Mouse (Mus musculus) retina, postnatal 1 day (tissue): Measurements from ENCODE around the gene Olfr434.
A peak's percentile ranks its signal among the peaks of the same experiment; 100 is the strongest.
"Not testable (repeated sequence)": the region's sequence is repeated elsewhere in the genome, so short reads cannot be mapped to it uniquely, and the experiment has no call there.

Experiments used
- DNase-seq: peaks from one replicate; pipeline ENCODE4 v3.0.0-alpha.2; 2012

Gene Olfr434

GRCm38 (mm10) chr6:43212873-43213272 is at the start of gene Olfr434:
TSS of gene Olfr434 (plus strand) at chr6:43213021.
- DNase-seq: not testable (repeated sequence)

- no peak for DNase-seq
Measured at GRCm38 (mm10) chr6:43167246-43167645, 45.6 kb upstream of the Olfr434 start.

- no peak for DNase-seq
Measured at GRCm38 (mm10) chr6:43171840-43172239, 41.0 kb upstream of the Olfr434 start, which contains the start of gene Olfr13. TSS of gene Olfr13 (plus strand) at chr6:43172140.

GRCm38 (mm10) chr6:43178129-43178528 is 34.7 kb upstream of the Olfr434 start:
- DNase-seq: no peak

- no peak for DNase-seq
Measured at GRCm38 (mm10) chr6:43178584-43179501, 34.0 kb upstream of the Olfr434 start.

GRCm38 (mm10) chr6:43190986-43191385 is 21.8 kb upstream of the Olfr434 start:
- DNase-seq: no peak

- no peak for DNase-seq
Measured at GRCm38 (mm10) chr6:43196781-43197180, 16.0 kb upstream of the Olfr434 start, which contains the start of gene Olfr435. TSS of gene Olfr435 (plus strand) at chr6:43197146.

- DNase-seq: no peak
Measured at GRCm38 (mm10) chr6:43198094-43198493, 14.7 kb upstream of the Olfr434 start.

- DNase-seq: no peak
Measured at GRCm38 (mm10) chr6:43202786-43203185, 10.0 kb upstream of the Olfr434 start.

GRCm38 (mm10) chr6:43205355-43205754 is 7.5 kb upstream of the Olfr434 start:
- DNase-seq: no peak

- not testable (repeated sequence) for DNase-seq
Measured at GRCm38 (mm10) chr6:43231255-43231654, 18.4 kb downstream of the Olfr434 start, which contains the start of gene Olfr47. TSS of gene Olfr47 (plus strand) at chr6:43231529.

- peak; percentile 48 for DNase-seq
Measured at GRCm38 (mm10) chr6:43242061-43242460, 29.2 kb downstream of the Olfr434 start.

GRCm38 (mm10) chr6:43247396-43247795 is 34.6 kb downstream of the Olfr434 start:
- no peak for DNase-seq

- no peak for DNase-seq
Measured at GRCm38 (mm10) chr6:43252994-43253393, 40.2 kb downstream of the Olfr434 start.

- DNase-seq: peak; percentile 36
Measured at GRCm38 (mm10) chr6:43254193-43254926, 41.5 kb downstream of the Olfr434 start.

- DNase-seq: no peak
Measured at GRCm38 (mm10) chr6:43260756-43261155, 47.9 kb downstream of the Olfr434 start.

GRCm38 (mm10) chr6:43265363-43266041 is 52.7 kb downstream of the Olfr434 start, which contains the start of gene Arhgef5:
TSS of gene Arhgef5 (plus strand) at chr6:43265582.
- peak; percentile 30 for DNase-seq

GRCm38 (mm10) chr6:43266356-43266755 is 53.5 kb downstream of the Olfr434 start:
- DNase-seq: peak; percentile 29
